Mouse (Mus musculus): ENCODE measurements around the gene Scmh1. TPM values are rescaled to one million over a fixed set of nuclear protein-coding genes. Genes with fewer than 3 reads are reported as not detected.
A peak's percentile ranks its signal among the peaks of the same experiment; 100 is the strongest.

The Scmh1 gene
- polyA plus RNA-seq, 1 experiment from 2014 or later: 51.8 TPM

GRCm38 (mm10) chr4:120556592-120556991, 151.5 kb downstream of the Scmh1 start:
- 86% methylated on average over 6 of the region's 6 CpGs for WGBS
- no peak overlapping the region for H3K9ac ChIP-seq
- no peaks in the 10 kb centered on the region for H3K9me3 ChIP-seq (replicated peaks)
- no peak overlapping the region for H3K4me2 ChIP-seq (replicated peaks)
- no peak overlapping the region for H3K4me3 ChIP-seq (replicated peaks)
- no peaks in the 10 kb centered on the region for H3K4me1 ChIP-seq
- H3K27ac ChIP-seq (replicated peaks): no peak overlapping the region
- peaks cover 75% of the 10 kb centered on the region for H3K36me3 ChIP-seq
- no peaks in the 10 kb centered on the region for H3K27me3 ChIP-seq
- ATAC-seq (ENCODE audit: insufficient number of reproducible peaks, low FRiP score, low TSS enrichment, low read depth): no peak

DNA sequence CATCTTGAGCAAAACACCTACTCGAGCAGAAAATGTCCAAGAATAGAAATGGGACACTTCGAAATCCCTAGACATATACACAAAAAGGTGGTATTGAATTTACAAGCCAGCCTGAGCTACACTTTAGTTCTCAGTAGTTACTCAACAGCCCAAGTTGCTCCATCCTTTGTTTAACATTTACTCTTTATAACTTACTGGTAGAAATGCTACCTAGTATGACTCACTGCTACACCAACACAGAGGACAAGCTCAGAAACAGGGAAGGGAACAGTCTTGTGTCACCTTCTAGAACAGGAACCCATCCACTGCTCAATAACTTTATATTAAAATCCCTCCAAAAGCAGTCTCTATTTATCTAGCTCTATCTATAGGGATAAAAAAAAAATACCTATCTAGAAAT, 160.6 kb downstream of the Scmh1 start:
- H3K4me1 ChIP-seq: peaks cover 22% of the 10 kb centered on the region
- no peak overlapping the region for H3K27ac ChIP-seq (replicated peaks)
- ATAC-seq (ENCODE audit: insufficient number of reproducible peaks, low FRiP score, low TSS enrichment, low read depth): no peak
- no peak overlapping the region for H3K4me2 ChIP-seq (replicated peaks)
- no peak overlapping the region for H3K4me3 ChIP-seq (replicated peaks)
- WGBS: 76% methylated on average over 2 of the region's 2 CpGs
- peaks cover 34% of the 10 kb centered on the region for H3K36me3 ChIP-seq
- H3K9me3 ChIP-seq (replicated peaks): no peaks in the 10 kb centered on the region
- no peaks in the 10 kb centered on the region for H3K27me3 ChIP-seq
- no peak overlapping the region for H3K9ac ChIP-seq

DNA sequence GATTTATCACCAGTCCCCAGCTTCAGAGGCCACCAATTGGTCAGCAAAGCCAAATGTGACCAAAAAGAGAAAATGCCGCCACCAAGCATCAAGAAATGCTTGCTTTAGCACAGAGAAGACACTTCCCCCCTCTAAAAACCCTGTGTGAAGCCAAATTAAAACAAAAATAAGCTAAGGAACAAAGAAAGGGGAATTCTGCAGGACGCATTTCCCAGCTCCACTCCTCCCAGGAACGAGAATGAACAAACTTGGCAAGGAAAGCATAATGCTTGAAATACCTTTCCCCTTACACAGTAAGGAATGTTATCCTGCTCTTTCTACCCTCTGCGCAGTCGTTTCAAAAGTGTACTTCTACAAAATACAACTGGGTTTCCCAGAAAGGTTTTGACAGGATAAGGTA, 162.9 kb downstream of the Scmh1 start:
- Histone ChIP-seq H3K4me2 (replicated peaks) (peak overlapping the region; percentile 82), H3K27ac (replicated peaks) (peak overlapping the region; percentile 69), H3K4me1 (peaks cover 31% of the 10 kb centered on the region), H3K36me3 (peaks cover 19% of the 10 kb centered on the region), H3K9ac (no peak overlapping the region), H3K9me3 (replicated peaks) (no peaks in the 10 kb centered on the region), H3K4me3 (replicated peaks) (peak overlapping the region; percentile 96; the same call in 1 of the 2 replicates), H3K27me3 (no peaks in the 10 kb centered on the region)
- ATAC-seq (ENCODE audit: insufficient number of reproducible peaks, low FRiP score, low TSS enrichment, low read depth): no peak
- WGBS: 22% methylated on average over 5 of the region's 5 CpGs

DNA sequence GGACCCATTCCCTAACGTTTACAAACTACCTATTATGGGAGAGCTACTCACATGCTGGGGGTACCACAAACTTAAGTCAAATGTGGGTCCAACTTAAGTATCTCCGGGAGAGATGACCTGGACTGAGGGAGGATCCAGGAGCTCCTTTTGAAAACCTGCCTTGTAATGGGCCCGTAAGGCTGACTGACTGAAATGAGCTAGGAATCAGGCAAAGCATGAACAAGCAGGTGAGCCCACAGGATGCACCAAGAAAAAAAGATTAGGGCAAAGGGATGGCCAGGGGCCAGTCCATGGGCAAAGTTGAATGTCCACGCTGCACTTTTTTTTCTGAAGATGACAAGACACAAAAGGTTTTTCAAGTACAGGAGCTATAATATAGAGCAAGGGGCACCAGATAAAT, 163.9 kb downstream of the Scmh1 start:
- no peak for ATAC-seq (ENCODE audit: insufficient number of reproducible peaks, low FRiP score, low TSS enrichment, low read depth)
- H3K4me3 ChIP-seq (replicated peaks): peak overlapping the region; percentile 96
- no peaks in the 10 kb centered on the region for H3K9me3 ChIP-seq (replicated peaks)
- H3K4me1 ChIP-seq: peaks cover 31% of the 10 kb centered on the region
- WGBS: 5% methylated on average over 4 of the region's 4 CpGs
- peaks cover 13% of the 10 kb centered on the region for H3K36me3 ChIP-seq
- peak overlapping the region; percentile 47; the same call in 1 of the 2 replicates for H3K9ac ChIP-seq
- H3K27ac ChIP-seq (replicated peaks): peak overlapping the region; percentile 28; the same call in 1 of the 2 replicates
- peak overlapping the region; percentile 82 for H3K4me2 ChIP-seq (replicated peaks)
- H3K27me3 ChIP-seq: no peaks in the 10 kb centered on the region

DNA sequence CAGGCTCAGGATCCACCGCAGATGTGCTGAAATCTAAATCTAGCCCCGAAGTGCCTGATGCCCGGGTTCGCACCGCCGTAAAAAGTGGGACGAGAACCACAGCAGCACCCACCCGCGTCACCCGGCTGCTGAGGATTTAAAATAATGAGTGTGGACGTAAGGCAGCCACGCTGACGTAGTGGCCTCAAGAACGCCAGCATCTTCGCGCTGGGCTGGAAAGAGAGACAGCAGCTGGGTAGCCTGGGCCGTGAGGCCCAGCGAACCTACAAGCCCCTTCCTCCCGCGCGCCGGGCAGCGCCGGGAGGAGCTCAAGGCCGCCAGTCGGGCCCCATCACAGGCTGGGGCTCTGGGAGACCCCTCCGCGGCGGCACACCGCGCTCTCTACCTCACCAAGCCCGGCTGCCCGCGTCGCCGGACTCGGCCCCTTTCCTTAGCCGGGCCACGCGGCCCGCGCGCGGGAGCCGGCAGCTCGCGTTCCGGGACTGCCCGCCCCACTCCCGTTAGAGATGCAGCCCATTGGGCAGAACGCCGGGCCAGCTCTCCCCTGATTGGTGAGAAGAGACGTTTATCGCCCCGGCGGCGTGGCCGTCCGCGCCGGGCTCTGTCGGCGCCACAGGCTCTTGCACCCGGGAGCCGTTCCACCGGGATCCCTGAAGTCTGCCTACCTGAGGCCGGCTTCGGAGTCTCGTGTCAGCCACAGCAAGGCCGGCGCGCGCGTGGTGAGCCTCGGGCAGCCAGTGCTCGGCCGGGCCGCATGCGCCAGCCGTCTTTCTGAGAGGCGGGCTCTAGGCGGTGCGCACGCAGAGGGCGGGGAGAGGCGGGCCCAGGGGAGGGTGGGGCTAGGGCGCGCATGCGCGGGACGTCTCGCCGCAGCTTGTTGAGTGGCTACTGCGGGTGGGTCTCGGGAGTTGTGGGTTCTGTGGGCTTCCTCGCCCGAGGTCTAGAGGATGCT, 164.7 kb downstream of the Scmh1 start, which contains the start of gene Ctps:
Ctps (minus strand) TSS at position 791 of the 952 bp plus-strand sequence.
- H3K4me3 ChIP-seq (replicated peaks): peak within 1 kb of the TSS; percentile 96
- peaks cover 31% of the 10 kb centered on the region for H3K4me1 ChIP-seq
- peak within 1 kb of the TSS; percentile 82 for H3K4me2 ChIP-seq (replicated peaks)
- H3K9me3 ChIP-seq (replicated peaks): no peaks in the 10 kb centered on the region
- H3K36me3 ChIP-seq: peaks cover 5% of the 10 kb centered on the region; the same call in 1 of the 2 replicates
- H3K9ac ChIP-seq: peak within 1 kb of the TSS; percentile 81
- under 1% methylated on average over 93 of the region's 97 CpGs for WGBS
- ATAC-seq (ENCODE audit: insufficient number of reproducible peaks, low FRiP score, low TSS enrichment, low read depth): peak; percentile 97
- H3K27me3 ChIP-seq: no peaks in the 10 kb centered on the region
- H3K27ac ChIP-seq (replicated peaks): peak within 1 kb of the TSS; percentile 95

GRCm38 (mm10) chr4:120570438-120571069, 165.5 kb downstream of the Scmh1 start:
- Histone ChIP-seq H3K4me2 (replicated peaks) (peak overlapping the region; percentile 82), H3K36me3 (no peaks in the 10 kb centered on the region), H3K4me1 (peaks cover 31% of the 10 kb centered on the region), H3K9me3 (replicated peaks) (no peaks in the 10 kb centered on the region), H3K4me3 (replicated peaks) (peak overlapping the region; percentile 96), H3K27me3 (no peaks in the 10 kb centered on the region), H3K27ac (replicated peaks) (peak overlapping the region; percentile 95), H3K9ac (peak overlapping the region; percentile 81)
- 2% methylated on average over 27 of the region's 27 CpGs for WGBS
- ATAC-seq (ENCODE audit: insufficient number of reproducible peaks, low FRiP score, low TSS enrichment, low read depth): peak; percentile 37

- Histone ChIP-seq H3K9ac (no peak overlapping the region; the same call in 1 of the 2 replicates), H3K36me3 (no peaks in the 10 kb centered on the region), H3K4me2 (replicated peaks) (peak overlapping the region; percentile 82), H3K4me3 (replicated peaks) (peak overlapping the region; percentile 96), H3K9me3 (replicated peaks) (no peaks in the 10 kb centered on the region), H3K27ac (replicated peaks) (peak overlapping the region; percentile 95), H3K27me3 (no peaks in the 10 kb centered on the region), H3K4me1 (peaks cover 31% of the 10 kb centered on the region)
- 48% methylated on average over 3 of the region's 3 CpGs for WGBS
- ATAC-seq (ENCODE audit: insufficient number of reproducible peaks, low FRiP score, low TSS enrichment, low read depth): no peak
Observed at GRCm38 (mm10) chr4:120571070-120571464, 166.0 kb downstream of the Scmh1 start.

- no peak overlapping the region for H3K4me2 ChIP-seq (replicated peaks)
- H3K4me1 ChIP-seq: peaks cover 31% of the 10 kb centered on the region
- WGBS: 69% methylated on average over 3 of the region's 3 CpGs
- H3K27ac ChIP-seq (replicated peaks): peak overlapping the region; percentile 95; the same call in 1 of the 2 replicates
- no peak overlapping the region for H3K4me3 ChIP-seq (replicated peaks)
- H3K27me3 ChIP-seq: no peaks in the 10 kb centered on the region
- ATAC-seq (ENCODE audit: insufficient number of reproducible peaks, low FRiP score, low TSS enrichment, low read depth): no peak
- H3K9me3 ChIP-seq (replicated peaks): no peaks in the 10 kb centered on the region
- no peaks in the 10 kb centered on the region for H3K36me3 ChIP-seq
- no peak overlapping the region for H3K9ac ChIP-seq
Observed at GRCm38 (mm10) chr4:120571691-120572090, 166.6 kb downstream of the Scmh1 start.

Other genes with a start within 250 kb of the Scmh1 start
- 10.1 and 10.6 TPM in 2 replicates for gene Edn2, start 244.1 kb upstream of the Scmh1 start, polyA plus RNA-seq (2015; fragmentation: Nextera tagmentation; extraction: Ambion mirVana)
- 0.95 and 1.0 TPM in 2 replicates for gene Foxo6, start 117.9 kb upstream of the Scmh1 start, polyA plus RNA-seq (2015; fragmentation: Nextera tagmentation; extraction: Ambion mirVana)
- 0.12 TPM in 1 of 2 replicates, not detected in the other for gene Slfnl1, start 127.0 kb downstream of the Scmh1 start, polyA plus RNA-seq (2015; fragmentation: Nextera tagmentation; extraction: Ambion mirVana)
- 67.0 and 68.6 TPM in 2 replicates for gene Ctps, start 165.0 kb downstream of the Scmh1 start, polyA plus RNA-seq (2015; fragmentation: Nextera tagmentation; extraction: Ambion mirVana)
- not detected in 2 replicates for gene Gm8439, start 183.5 kb downstream of the Scmh1 start, polyA plus RNA-seq (2015; fragmentation: Nextera tagmentation; extraction: Ambion mirVana)